Mouse (Mus musculus) 416B (cell line): ENCODE data around the gene Prpmp5.
"Not testable (repeated sequence)": the region's sequence is repeated elsewhere in the genome, so short reads cannot be mapped to it uniquely, and the experiment has no call there.

Source experiments
- DNase-seq: peaks from one replicate; pipeline ENCODE4 v3.0.0; 2011; ENCODE audit warnings: low read depth

Gene Prpmp5

DNA sequence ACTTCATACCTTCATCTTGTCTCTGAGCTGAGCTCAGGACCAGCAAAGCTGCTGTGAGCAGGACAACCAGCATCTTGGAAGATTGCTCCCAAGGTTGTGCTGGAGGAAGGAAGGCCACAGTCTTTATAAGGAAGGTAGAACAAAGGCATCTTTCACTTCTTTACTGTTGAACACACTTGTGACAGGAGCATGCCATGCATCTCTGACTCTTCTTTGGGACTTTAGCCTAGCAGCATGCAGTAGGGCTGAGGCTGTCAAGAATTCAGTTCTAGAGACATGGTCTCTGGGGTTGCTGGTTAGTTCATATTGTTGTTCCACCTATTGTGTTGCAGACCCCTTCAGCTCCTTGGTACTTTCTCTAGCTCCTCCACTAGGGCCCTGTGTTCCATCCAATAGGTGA, at the start of gene Prpmp5:
TSS of gene Prpmp5 (minus strand) at position 101 of the 400 bp plus-strand sequence.
- DNase-seq: not testable (repeated sequence)

DNA sequence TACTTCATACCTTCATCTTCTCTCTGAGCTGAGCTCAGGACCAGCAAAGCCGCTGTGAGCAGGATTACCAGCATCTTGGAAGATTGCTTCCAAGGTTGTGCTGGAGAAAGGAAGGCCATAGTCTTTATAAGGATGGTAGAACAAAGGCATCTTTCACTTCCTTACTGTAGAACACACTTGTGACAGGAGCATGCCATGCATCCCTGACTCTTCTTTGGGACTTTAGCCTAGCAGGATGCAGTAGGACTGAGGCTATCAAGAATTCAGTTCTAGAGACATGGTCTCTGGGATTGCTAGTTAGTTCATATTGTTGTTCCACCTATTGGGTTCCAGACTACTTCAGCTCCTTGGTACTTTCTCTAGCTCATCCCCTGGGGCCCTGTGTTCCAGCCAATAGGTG, 49.5 kb upstream of the Prpmp5 start, which contains the start of gene Gm8882:
TSS of gene Gm8882 (minus strand) at position 101 of the 400 bp plus-strand sequence.
- not testable (repeated sequence) for DNase-seq
